Mouse (Mus musculus) urinary bladder, postnatal 25 days (tissue): ENCODE data around the gene Fsd2.

Experiments
- DNase-seq: peaks from one replicate; pipeline ENCODE4 v3.0.0; 2022; ENCODE audit warnings: low spot score

Gene Fsd2

DNA sequence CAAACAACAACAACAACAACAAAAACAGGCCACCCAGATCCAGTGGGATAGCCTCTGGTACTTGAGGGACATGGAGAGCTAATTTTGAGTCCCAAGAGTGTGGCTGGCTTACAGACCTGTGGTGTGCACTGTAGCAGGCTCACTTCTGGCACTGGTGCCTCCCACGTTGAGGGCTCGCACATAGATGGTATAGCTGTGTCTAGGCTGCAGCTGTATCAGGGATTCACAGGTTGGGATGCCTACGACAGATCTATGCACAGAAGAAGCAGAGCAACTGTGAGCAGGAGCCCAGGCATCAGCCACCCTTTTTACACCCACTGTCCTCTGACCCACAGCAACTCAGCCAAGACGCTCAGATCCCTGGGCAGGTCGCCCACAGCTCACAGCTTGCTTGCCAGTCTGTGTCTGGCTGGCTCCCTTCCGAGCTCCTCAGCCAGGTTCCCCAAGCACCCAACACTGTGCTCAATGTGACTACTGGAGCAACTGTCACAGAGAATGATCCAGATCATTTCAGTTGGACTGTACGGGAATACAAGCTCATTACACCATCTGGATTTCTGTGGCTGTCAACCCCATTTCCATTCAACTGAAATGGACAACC lies 24.7 kb downstream of the Fsd2 start:
- no peak for DNase-seq

DNA sequence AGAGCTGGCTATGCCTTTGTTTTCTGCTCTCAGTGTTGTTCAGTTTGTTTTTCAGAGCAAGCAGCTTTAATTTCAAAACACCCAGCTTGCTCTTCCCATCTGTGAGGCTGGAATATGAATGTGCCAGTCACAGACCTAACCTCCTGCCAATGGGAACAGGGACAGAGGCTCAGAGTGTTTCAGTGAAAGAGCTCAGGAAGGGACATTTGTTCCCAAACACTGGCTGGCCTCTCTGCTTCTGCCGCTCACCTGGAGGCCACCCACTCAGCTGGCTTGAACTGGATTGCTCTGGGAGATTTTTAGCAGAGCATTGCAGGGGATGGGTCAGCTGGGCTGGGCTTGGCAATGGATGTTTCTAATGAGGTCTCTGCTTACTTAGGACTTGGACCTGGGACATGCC lies 25.7 kb downstream of the Fsd2 start:
- no peak for DNase-seq

DNA sequence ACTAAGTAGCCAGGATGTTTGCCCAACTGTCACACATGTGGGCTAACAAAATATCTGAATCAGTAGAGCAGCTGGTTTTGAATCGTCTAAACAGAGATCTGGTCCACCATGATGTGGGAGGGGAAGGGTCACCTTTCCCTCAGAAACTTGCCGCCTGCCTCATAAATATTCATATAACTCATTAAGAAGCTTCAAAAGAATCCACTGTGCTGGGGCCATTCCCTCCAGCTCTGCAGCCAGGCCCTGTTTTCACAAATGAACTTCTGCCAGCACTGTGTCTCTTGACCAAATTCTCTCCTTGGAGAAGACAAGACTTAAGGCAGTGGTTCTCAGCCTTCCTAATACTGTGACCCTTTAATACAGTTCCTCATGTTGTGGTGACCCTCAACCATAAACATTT lies 27.2 kb downstream of the Fsd2 start:
- no peak for DNase-seq

DNA sequence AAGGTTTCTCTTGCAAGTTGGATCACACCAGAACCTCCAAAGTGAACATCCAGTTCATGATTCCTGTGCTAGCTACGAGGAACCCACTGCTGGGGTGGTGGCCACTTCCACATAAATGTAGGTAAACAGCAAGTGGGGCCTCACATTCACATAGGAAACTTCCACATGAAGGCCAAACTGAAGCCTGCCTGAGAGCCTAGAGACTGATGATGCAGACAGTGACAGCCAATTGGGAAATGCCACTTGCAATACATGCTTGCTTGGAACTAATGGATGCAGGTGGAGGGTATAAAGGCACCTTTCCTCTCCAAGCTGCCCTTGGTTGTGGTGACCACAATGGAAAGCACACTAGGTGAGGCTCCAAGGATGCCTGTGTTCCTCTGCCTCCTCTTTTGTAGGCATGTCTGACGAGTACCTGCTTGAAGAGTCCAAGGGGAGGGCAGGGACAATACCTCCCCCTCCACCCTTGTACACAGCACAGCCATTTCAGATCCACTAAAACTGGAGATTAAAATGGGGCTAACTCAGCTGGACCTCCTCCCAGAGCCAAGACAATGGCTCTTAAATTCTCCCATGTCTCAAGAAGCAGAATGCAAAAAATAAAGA lies 28.6 kb downstream of the Fsd2 start:
- DNase-seq: no peak

DNA sequence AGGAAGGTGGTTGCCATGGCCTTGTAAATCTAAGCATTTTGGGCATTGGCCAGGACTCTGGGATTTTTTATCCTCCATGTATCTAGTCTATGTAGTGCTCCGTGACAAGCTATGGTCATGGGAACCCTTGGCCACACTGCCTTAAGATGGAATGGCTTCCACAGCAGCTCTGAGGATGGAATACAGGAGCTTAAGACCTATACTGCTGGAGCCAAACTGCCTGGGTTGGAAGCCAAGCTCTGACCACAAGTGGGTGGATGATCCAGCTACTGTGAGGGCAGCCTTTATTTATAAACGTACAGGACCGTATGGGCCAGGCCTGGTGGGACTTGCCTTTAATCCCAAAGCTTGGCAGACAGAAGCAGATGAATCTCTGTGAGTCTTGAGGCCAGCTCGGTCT lies 30.3 kb downstream of the Fsd2 start:
- no peak for DNase-seq

DNA sequence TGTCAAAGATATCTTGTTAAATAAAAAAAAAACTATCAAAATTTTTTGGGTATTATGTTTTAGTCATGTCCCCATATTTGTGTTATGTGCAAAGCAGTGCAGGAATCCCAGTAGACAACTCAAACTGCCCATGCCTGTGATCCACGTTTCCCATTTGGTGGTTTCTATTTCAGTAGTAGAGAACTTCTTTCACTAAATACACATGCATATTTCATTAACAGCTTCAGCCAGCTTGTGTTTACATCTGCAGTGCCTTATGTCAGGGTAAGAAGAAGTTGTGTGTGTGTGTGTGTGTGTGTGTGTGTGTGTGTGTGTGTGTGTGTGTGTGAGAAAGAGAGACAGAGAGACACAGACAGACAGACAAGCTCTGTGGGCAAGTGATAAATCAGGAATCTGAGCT lies 35.3 kb downstream of the Fsd2 start:
- no peak for DNase-seq

DNA sequence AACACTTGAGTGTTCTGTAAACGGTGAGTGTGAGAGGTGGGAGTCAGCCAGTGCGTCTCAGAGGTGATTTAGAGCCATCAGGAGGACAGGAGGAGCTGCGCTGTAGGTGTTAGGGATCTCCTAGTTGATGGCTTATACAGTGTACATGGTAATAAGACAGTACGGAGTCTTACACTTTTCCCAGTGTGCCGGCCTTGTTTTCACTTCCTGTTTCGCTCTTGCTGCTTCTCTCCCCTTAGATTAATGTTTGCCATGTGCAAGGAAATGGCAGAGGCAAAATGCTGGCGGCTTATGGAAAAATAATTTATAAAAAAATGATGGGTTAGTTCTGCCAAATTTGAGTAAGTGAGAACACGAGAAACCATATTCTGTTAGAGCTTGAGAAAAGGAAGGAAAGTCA lies 37.8 kb downstream of the Fsd2 start:
- no peak for DNase-seq

DNA sequence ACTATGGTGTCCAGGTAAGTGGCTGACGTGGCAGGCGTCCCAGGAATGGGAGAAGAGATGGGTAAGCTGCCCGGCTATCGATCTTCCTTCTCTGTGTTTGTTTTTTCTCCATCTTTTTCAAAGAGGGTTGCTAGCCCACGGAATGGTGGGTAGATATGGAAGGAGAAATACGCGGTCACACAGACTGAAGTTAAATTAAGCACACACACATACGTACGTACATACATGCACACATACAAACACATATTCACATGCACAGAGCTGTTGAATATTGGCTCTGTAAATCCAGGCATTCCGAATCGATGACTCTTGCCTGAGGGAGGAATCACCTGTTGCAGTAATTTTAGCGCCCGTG lies 43.1 kb downstream of the Fsd2 start:
- DNase-seq: no peak

DNA sequence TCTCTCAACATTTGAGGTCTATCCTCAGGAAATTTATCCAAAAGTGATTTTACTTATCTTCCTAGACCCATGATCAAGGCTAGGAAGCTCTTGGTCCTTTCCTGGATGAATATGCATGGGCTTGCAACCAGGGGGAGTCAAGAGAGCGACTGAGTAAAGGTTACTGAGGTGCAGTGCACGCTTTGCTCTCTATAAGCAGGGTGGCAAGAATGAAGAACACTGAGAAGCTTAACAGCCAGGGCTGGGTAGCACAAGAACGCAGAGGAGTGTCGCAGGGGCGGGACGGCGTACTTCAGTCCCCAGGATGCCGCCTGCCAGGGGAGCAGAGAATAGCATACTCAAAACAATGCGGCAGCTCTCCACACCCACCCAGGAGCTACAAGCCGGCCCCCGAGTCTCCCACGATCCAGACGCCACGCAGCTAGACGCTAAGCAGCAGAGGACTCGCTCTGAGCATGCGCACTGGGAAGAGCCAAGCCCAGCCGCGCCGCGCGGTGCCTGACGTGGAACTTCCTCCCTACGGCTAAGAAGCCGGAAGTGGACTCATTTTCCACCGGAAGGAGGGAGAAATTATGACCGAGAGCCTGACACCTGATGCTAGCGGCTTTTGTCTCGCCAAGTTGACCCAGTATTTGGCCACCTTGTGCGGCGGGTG lies 43.6 kb downstream of the Fsd2 start:
- DNase-seq: peak; percentile 82

DNA sequence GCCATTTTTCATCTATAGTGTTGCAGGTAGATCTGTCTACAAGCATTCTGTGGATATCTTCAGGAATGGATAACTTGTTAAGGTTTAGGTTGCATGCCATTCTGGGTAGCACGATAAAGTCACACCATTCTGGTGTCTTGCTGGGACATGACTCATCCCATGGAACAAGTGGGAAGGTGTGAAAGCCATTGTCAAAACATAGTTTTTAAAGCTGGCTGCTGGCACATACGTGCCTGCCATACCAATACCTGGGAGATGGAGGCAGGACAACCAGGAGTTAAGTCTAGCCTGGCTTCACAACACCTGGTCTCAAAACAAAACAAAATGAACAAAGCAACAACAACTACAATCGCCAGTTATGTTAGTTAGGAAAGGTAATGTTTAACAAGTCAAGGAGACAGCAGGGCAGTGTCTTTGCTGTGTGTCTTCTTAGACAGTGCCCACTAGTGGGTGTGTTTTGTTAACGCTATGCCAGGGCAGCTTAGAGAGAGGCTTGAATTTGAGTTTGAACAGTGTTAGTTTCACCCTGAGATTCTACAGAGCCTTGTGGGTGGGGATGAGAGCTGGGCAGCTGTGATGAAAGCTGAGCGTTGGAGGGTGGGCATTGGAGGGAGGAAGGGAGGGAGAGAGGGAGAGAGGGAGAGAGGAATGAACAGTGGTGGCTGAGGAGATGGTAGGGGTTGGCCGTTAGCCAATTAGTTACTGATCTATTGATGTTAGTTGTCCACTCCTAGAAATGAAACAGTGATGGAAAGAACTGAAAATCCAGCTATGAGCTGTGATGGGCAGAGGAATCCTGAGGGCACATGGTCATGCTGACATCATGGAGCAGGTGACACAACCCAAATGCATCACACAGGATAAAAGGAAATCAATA lies 50.4 kb downstream of the Fsd2 start:
- no peak for DNase-seq

DNA sequence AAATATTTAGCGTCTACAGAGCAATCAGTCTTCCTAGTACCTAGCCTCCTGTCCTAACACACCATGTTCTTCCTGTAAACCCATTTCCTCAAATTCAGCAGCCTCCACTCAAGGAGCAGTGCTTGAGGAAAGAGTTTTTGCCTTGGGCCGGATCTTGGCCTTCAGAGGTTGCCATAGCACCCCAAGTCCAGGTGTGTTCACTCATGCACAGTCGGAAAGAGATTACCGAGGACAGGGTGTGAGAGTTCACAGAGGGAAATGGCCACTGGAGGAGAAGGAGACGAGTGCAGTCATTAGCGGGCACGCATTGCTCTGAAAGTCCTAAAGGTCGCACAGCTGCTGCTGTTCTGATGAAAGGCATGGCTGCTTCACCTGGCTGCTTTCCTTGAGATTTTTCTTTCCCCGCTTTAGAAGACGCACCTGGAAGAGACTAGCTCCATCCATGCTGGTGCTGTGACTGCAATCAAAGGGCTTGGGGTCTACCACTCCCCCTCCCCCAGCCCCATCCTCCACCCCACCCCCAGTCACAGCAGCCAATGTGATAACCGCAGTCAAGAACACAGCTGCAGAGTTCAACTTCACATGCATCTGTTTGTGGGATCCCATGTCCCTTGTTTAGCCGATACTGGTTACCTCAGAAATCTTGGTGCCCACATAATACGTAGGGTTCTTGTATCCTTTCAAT lies 51.7 kb downstream of the Fsd2 start:
- DNase-seq: no peak

DNA sequence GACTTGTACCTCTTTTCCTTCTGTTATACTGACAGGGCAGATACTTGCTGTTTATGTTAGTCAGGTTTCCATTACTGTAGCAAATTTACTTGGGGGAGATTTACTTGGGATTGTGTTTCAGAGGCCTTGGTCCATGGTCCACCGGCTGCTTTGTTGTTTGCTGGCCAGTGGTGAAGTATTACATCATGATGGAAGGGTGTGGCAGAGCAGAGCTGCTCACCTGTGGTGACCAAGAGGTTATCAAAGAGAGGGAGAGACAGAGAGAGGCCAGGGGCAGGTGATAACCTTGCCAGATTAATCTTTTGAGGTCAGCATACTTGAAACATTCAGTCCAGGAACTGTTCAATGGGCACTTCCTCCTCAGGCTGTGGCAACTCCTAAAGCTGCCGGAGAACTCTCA lies 65.7 kb downstream of the Fsd2 start:
- no peak for DNase-seq

DNA sequence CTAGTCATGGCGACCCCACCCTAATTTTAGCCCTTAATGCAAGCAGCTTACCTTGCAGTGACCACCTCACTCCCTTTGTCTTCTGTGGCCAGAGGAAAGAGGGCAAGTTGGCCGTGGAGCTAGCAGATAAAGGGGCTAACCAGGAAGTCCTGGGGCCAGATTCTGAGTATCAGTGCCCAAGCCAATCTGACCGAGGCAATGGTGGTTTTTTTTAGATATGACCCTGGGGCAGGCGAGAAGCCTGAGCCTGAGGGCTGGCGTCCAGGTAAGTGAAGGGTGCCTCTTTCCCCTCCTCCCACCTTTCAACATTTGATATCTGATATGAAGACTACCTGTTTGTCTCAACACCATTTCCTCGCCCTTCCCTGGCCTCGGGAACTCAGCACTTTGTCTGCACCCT lies 68.6 kb downstream of the Fsd2 start, which contains the start of gene BC048679:
Gene BC048679, minus strand, starts transcription at position 101 of the 400 bp plus-strand sequence.
- DNase-seq: no peak

DNA sequence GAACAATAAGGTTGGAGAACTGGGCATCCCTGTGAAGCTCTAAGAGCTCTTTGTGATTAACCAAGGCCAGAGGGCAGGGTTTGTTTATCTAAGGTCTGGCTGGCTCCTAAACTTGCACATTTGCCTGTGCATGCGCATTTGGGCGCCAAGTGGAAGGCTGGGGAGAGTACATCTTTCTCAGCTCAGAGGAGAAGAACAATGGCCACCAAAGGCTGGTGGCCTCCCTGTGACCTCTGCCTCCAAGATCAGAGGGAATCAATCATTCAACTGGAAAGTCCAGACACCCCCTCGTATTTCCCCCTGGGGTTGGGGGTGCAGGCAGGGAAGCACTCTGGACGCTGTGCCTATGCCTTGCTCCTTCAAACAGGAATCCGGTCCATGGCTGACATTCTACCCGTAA lies 69.6 kb downstream of the Fsd2 start:
- no peak for DNase-seq

DNA sequence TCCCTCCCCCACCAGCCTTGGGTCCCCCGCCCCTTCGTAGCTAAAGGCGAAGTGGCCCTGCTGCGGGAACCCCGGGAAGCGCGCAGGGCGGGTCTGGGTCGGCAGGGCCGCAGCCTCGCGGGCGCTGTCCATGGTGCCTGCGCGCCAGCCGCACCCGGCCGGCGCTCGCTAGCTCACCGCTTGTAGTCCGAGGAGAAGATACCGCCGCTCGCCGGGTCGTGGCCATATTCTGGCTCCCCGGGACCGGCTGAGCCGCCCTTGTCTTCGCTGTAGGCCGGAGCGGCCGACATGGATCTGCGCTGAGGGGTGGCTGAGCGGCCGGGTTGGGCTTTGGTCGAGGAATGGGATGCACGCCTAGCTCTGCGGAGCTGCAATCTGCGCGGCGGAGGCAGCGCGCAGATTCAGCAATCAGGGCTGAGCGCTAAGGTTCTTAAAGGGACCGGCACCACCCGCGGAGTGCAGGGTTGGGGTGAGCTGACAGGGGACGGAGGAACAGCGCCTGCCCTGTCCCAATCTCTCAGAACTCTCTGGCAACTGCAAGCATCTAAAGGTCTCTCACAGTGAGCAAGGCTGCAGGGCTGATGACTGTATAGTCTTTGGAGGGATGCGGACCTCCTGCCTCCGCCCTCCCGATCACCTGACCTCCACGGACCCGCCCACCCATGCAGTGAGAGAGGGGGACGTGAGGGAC lies 73.3 kb downstream of the Fsd2 start, which contains the start of gene Ap3b2:
Gene Ap3b2, minus strand, starts transcription at position 595 of the 691 bp plus-strand sequence.
- DNase-seq: peak; percentile 61

DNA sequence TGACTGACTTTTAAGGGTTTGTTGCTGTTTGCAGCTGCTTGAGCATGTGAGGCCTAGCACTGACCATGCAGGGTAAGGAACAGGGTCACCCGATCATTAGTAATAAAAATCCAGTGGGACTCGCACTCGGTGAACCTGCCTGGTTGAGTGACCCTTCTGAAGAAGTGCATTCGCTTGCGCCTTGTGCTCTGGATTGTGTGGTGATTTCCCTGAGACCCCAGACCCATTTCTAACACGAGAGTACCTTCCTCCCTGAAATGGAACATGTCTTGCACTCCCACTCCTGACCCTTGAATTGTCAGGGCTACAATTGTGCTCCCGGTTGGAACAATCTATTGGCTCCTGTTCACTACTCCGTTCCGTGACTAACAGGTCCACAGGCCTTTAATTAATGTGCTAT lies 74.1 kb downstream of the Fsd2 start:
- DNase-seq: no peak

DNA sequence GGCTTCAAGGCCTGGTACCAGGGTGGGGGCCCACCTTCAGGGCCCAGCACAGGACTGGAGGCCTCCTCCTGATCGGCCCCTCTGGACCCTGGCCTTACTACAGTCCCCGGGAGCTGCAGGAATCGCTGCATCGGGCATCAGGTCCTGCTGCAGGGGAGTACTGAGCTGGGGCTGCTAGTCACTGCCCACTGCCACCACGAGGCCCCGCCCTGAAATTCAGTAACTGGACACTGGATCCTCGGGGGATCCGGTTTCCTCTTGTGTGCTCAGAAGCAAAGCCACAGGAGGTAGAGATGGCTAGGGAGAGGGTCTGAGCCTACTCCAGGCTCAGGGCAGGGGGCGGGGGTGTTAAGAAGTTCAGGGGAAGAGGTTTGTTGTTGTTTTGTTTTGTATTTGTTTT lies 77.1 kb downstream of the Fsd2 start:
- no peak for DNase-seq
